Mouse (Mus musculus): ENCODE data around the gene Ush1g. TPM values are rescaled to one million over a fixed set of nuclear protein-coding genes. Genes with fewer than 3 reads are reported as not detected.

Gene Ush1g
- total RNA-seq, 4 experiments from 2014 or later: 0.36 to 0.95 (median 0.59) TPM

DNA sequence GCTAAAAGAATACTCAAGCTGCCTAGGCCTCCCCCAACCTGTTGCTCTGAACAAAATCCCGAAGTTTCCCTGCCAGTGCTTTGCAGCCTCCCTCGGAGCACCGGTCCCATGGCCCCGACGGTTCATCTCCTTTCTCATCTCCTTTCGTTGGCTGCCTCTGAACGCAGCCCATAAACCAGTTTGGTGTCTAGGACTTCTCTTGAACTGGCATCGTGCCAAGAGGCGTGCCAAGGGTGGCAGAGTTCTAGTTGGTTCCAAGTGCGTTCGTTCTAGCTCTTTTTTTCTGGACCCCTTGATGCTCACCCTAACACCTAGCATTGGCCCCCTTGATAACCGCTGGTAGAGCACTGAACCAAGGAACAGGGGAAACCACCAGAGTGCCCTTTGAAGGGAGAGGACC is 13.4 kb upstream of the Ush1g start:
- DNase-seq (ENCODE audit: low spot score in 2 of 2): no peak

DNA sequence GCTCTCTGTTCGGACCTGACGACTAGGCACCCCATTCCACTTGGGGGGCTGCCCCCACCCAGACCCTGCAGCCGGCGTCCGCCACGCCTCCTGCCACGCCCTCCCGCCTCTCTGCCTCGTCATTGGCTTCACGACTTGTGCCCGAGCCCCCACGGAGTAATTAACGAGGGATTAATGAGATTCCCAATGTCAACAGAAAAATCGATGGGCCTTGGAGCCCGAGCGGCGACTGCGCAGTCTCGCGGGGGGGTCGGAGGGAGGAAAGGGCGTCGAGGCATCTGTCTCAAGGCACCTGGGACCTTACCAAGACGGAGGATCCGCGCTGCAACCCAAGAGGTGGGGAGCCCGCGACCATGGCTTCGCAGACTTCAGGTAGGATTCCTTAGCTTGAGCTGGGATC is 12.7 kb upstream of the Ush1g start, which contains the start of gene Otop3:
TSS of gene Otop3 (plus strand) at position 201 of the 400 bp plus-strand sequence.
- DNase-seq (ENCODE audit: low spot score in 2 of 2): no peak

DNA sequence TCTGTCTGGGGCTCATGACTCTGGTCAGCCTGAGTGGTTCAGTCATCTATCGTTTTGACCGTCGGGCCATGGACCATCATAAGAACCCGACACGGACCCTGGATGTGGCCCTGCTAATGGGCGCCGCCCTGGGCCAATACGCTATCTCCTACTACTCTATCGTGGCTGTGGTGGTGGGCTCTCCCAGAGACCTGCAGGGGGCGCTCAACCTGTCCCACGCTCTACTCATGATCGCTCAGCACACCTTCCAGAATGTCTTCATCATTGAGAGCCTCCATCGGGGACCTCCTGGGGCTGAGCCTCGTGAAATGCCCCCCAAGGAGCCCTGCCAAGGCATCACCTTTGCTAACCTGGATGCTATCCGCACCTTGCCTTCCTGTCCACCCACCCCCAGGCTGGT is 7.5 kb upstream of the Ush1g start:
- DNase-seq (ENCODE audit: low spot score in 2 of 2): no peak

DNA sequence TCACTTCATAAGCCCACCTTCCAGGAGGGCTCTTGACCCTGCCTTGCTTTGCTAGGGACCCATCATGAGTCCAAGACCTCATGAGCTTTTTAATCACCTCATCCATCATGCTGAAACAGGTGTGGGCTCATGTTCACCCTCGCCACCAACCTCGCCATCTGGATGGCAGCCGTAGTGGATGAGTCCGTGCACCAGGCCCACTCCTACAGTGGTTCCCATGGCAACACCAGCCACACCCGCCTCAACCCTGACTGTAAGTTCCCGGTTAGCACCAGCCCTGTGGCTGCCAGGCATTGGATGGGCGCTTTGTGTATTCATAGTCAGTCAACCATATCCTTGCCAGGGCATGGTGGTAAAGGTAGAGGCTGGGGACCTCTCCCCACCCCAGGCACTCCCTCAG is 4.9 kb upstream of the Ush1g start:
- DNase-seq (ENCODE audit: low spot score in 2 of 2): peak in 1 of 2 experiments; percentile 42

DNA sequence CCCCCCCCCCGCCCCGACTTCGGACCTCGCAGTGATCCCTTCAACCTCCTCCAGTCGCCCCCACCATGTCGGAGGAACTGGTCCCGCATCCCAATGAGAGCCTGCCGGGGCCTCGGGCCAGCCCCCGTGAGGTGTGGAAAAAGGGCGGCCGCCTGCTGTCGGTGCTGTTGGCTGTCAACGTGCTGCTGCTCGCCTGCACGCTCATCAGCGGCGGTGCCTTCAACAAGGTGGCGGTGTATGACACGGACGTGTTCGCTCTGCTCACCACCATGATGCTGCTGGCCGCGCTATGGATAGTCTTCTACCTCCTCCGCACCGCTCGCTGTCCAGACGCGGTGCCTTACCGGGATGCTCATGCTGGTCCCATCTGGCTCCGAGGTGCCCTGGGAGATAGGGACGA is 1.5 kb upstream of the Ush1g start:
- DNase-seq (ENCODE audit: low spot score in 2 of 2): no peak

DNA sequence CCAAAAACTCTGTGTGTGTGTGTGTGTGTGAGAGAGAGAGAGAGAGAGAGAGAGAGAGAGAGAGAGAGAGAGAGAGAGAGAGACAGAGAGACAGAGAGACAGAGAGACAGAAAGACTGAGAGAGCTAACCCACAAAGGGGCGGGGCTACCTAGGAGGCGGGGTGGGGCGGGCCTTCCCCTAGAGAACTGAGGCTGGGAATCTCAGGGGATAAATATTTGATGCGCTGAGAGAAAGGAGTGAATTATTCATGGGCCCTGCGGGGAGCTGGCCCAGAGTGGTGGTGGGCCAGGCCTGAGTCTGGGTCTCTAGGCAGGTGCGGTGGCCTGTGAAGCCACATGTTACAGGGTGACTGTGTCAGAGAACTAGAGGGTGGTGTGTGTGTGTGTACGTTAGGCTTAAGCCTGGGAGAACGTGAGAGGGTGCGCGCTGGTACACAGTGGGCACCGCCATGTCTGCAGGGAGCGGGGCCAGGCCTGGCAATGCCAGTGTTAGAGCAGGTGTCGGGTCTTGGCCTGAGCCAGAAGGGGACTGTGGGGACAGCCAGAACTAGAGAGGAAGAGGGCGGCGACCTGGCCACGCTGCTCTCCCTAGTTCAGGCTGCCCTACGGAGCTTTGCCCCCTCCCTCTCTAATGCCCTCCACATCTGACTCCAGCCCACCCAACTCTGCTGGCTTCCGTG is 2.0 kb downstream of the Ush1g start:
- DNase-seq (ENCODE audit: low spot score in 2 of 2): no peak

DNA sequence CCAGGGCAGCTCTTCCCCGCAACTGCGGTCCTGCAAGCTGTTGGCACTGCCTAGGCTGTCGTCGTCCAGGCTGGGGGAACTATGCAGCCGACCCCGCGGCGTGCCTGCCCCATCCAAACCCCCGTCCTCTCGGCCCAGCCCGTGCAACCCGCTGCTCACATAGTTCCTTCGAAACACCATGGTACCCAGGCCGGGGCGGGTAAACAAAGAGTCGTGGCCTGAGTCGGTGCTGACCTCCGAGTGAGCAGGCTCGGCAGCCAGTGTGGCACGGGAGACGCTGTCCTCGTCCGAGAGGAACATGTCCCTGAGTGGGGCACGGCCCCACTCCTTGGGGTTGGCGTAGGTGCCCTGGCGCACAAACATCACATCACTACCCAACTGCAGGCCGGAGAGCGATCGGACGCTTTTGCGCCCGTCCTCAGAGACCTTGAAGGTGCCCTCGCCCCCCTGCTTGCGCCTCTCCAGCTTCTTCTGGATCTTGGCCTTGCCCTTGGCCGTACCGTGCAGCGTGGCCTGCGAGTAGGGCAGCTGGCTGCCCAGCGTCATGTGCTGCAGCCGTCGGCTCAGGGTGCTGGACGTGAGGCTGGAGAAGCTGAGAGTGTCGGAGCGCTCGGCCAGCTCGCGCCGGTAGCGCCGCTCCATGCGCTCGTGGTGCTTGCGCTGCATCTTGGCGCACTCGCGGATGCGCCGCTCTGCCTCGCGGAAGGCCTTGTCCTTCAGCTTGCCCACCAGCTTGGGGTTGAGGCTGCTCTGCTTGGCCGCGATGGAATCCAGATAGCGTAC is 3.4 kb downstream of the Ush1g start:
- DNase-seq (ENCODE audit: low spot score in 2 of 2): no peak

DNA sequence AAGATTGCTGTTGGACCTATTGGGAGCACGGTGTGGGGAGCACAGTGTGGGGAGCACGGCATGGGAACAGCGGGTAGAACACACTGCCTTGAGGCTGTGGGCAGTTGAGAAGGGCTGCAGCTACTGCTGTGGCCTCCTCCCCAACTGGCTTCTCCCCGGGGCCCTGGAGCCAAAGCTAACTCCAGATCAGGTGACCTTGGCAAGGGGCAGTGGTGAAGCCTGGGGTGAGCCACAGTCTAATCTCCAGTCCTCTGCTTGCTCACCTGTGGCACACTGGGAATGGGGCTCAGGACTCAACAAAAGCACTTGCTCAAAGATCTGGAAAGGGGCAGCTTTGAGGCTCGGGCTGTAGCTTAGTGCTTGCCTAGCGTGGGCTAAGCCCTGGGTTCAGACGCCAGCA is 4.6 kb downstream of the Ush1g start:
- DNase-seq (ENCODE audit: low spot score in 2 of 2): no peak

DNA sequence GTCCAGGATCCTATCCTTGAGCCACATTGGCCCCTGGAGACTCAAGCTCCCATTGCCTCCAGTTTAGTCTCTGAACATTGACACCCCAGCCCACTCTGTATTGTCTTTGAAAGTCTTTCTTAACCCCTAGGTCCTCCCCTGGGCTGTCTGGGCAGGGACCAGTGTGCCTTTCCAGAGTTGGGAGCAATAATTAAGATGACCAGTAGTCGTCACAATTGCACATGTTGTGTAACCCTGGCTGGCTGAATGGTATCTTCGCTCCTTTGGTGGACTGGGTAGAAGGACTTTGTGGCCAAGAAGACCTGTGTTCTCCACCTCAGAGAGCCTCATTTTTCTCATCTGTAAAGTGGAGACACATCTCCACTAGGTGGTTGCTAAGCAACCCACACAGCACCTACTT is 7.6 kb downstream of the Ush1g start:
- no peak for DNase-seq (ENCODE audit: low spot score in 2 of 2)

DNA sequence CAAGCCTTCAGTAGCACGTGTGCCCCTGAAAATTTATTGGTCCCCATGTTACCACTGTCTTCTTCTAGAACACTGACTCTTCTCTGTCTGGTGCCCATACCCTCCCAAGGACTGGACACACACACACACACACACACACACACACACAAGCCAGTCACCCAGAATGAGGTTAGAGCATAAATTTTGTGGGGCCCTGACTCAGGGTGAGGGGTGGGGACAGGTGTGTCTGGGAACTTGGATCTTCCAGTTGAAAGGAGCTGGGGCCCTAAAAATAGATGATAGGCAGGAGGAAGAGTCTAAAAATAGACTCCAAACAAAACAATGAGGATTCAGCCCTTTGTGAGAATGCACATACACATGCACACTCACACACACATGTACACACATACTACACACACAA is 13.1 kb downstream of the Ush1g start:
- DNase-seq (ENCODE audit: low spot score in 2 of 2): no peak

DNA sequence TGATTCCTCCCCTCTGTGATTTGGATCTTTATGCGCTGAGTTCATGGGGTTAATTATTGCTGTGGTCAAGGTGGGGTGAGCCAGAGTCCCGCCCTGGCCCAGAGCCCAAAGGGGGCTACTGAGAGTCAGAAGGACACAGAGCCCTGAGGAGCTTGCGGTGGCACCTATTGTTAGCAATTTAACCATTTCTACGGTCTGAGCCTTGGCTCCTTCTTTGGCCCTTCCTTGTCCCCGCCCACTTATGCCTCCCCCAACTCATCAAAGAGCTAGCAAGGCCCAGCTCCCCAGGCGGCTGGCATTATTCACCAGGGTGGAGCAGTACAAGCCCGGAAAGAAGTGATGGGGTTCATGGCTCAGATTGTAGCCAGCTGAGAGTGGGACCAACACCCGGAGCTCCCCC is 15.0 kb downstream of the Ush1g start, which contains the start of gene Otop2:
TSS of gene Otop2 (plus strand) at position 301 of the 400 bp plus-strand sequence.
- DNase-seq (ENCODE audit: low spot score in 2 of 2): no peak

DNA sequence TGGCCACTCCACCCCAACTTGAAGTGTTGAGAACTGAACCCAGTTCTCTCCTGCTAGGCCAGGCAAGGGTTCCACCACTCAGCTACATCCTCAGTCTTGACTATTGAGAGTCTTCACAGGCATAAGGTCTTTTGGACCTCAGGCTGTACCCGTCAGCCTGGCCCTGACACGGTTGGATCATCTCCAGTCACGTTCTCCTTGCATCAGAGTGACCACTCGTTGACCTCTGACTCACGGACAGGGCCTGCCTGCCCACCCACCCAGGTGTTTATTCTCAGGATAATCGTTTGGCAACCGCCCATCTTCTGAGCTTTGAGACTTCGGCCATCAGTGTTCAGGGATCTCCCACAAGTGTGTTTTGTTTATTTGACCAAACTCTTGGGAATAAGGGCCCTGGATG is 18.7 kb downstream of the Ush1g start:
- no peak for DNase-seq (ENCODE audit: low spot score in 2 of 2)

DNA sequence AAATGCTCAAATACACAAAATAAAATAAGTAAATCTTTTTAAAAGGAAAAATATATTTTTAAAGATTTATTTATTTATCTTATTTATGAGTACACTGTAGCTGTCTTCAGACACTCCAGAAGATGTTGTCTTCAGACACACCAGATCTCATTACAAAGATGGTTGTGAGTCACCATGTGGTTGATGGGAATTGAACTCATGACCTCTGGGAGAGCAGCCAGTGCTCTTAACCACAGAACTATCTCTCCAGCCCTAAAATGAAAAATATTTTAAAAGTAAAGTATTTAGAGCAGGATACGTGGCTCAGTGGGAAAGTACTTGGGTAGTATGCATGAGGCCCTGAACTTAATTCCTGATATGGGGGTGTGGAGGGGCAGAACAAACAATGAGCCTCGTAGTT is 20.5 kb downstream of the Ush1g start:
- no peak for DNase-seq (ENCODE audit: low spot score in 2 of 2)

DNA sequence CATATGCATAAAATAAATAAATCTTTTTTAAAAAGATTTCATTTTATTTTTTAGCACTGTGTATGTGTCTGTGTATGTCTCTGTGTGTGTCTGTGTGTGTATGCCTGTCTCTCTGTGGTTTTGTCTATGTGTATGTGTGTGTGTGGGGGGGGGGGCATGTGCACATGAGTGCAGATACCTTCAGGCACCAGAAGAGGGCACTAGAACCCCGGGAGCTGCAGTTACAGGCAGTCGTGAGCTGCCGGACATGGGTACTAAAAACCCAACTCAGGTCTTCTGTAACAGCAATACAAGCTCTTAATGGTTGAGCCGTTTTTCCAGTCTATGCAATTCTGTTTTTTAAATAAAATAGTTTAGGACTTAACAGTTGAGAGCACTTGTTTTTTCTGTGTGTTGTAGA is 21.1 kb downstream of the Ush1g start:
- no peak for DNase-seq (ENCODE audit: low spot score in 2 of 2)

DNA sequence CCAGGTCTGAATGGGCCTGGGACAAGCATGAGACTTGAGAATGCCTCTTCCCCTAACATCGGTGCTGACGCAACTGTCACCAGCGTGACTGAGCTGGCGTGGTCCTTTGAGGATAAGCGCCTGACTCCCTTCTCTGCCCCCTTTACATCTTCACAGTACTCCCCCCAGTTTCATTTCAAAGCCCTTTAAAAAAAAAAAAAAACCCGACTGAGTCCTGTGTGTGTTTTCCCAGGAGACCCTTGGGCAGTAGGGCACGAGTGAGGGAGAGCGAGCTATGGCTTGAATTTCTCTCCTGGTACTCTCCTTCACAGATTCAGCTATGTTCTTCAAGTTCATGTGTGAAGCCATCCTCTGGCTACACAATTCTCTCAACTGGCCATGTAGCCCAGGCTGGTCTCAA is 23.7 kb downstream of the Ush1g start:
- DNase-seq (ENCODE audit: low spot score in 2 of 2): no peak

DNA sequence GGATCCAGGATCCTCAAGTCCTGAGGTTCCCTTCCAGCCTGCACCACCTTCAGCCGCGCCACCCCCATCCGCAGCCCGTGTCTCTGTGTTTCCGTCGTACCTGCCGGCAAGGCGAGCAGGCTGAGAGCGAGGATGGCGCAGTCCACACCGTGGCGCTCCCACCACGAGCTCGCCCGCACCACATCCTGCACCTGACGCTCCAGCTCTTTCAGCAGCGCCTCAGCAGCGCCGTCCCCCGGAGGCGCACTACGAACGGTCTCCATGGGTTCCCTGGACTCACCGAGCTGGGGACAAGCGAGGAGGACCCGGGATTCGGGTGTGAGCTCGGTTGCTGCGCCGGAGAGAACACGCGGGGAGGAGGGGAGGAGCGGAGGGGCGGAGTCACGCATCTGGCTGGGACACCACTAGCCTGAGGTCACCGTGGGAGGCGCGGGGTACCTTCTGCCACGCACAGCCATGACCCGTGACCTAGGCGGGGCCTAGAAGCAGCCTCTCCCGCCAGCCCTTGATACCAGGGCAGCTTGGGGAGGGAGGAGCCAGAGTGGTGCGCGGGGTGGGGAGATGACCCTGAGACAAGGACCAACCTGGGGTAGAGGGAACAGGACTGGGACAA is 24.5 kb downstream of the Ush1g start, which contains the start of gene Fads6:
TSS of gene Fads6 (minus strand) at position 450 of the 613 bp plus-strand sequence.
- peak; percentile 73 to 82 for DNase-seq (ENCODE audit: low spot score in 2 of 2)

DNA sequence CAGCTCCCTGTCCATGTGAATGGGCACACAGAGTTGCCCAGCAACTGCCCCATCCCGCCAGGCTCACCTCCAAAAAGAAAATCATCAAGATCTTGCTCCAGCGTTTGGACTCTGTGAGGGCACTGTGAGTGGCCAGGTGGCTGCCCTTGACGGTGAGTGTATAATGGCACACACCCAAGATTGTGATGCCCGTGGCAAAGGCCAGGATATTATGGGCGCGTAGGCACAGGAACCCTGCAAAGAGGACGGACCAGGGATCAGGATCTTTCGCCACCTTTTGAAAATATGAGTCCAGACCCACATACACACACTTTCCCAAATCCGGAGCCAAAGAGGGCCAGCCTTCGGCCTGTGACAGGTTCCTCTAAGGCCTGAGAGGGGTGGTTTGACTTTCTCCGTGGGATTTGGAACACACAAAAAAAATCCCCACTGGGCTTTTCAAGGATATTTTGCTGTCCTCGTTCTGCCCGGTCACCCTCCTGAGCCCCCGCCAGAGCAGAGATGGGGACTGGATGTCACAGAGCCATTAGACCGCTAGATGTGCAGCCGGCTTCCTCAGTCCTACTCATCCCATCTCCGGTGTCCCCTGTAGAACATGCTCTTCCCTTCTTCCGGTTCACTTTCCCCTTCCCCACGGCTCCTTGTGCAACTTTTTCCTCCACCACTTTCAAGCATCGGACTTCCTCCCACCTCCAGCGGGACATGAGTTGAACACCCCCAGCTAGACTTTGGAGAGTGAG is 25.2 kb downstream of the Ush1g start:
- DNase-seq (ENCODE audit: low spot score in 2 of 2): no peak

DNA sequence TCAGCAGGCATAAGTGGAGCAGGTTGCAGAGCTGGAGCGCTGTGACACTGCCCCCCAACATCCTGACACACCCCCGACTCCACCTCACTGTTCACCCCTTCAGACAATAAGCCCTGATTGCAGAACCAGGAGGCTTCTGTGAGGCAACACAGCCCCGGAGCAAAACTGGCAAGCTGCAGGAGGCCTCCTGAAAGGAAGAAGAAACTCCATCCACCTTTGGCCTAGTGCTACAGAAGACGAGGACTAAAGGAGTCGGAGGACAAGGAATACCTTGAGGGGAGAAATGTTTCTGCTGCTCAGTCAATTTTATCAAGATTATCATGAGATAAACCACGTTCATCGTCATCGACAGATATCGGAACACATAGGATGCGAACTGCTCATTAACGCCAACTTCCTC is 25.9 kb downstream of the Ush1g start:
- DNase-seq (ENCODE audit: low spot score in 2 of 2): no peak

DNA sequence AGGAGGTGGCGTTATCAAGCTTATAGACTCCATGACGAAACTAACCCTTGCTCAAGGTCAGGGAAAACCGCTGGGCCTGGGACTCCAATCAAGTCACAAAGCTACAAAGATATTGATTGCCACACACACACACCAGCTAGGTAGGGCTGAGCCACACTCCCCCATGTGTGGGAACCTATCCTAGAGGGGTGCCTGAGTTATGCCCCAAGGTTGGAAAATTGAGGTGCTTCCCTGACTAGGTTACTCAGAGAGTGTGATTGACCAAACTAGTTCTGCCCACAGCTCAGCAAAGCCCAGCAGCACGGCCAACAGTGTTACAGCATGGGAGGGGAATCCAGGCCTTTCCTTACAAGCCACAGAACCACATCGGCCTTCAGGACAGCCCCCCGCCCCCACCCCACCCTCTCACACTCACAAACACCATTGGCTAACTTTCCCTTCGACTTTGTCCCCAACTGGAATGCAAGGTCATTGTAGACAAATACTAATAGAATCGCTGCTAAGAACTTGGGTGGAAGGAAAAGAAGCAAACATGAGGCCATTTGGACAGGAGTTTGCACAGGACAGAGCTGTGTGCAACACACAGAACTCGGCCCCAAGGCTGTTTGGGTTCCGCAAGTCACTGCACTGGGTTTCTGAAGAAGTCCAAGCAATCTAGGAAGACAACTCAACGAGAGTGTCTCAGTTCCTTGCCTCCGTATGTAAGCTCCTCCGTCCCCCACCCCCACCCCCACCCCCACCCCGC is 29.0 kb downstream of the Ush1g start:
- no peak for DNase-seq (ENCODE audit: low spot score in 2 of 2)

DNA sequence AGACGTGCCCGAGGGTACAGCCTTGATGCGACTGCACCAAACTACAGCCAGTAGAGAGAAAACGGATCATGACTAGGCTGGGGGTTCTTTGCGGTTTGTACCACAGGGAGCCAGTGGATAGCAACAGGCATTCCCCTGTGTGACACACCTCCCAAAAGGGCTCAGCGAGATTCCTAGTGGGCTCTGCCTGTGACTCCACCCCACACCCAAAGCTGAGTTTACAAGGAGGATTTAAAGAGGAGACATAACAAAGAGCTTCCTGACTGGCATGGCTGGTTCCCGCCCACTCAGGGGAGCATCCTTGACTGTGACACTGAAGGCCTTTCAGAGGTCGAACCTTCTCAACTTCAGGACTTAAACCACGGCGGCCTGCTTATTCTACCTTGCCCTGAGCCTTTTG is 30.3 kb downstream of the Ush1g start:
- no peak for DNase-seq (ENCODE audit: low spot score in 2 of 2)

DNA sequence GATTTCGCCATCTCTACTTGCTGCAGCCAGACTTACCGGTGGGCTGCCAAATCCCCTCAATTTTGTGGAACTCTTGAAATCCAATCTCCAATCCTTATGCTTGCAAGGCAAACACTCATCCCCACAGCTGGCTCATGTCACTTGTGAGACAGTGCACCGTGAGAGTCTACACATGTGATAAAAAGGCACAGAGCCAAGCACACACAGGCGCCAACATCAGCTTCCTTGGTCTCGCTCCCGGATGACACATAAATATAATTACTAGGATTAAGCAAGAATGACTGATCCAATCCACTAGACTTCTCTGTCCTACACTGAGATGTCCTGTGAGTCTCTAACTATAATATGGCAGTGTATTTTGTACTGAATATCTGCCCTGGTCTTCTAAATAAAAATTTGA is 30.9 kb downstream of the Ush1g start:
- DNase-seq (ENCODE audit: low spot score in 2 of 2): no peak

Data from layer of hippocampus, adult 8-10 months (tissue).